Mouse (Mus musculus) lung, postnatal 36 days (tissue): ENCODE data around the gene Zfyve27.

Source experiments
- DNase-seq: peaks from one replicate; pipeline ENCODE4 v3.0.0; 2022; ENCODE audit warnings: mixed read lengths

Gene Zfyve27

GRCm38 (mm10) chr19:42240881-42241280 lies 77.1 kb downstream of the Zfyve27 start:
- DNase-seq = no peak

GRCm38 (mm10) chr19:42243401-42243800 lies 79.7 kb downstream of the Zfyve27 start:
- DNase-seq = no peak
